Mouse (Mus musculus): ENCODE results near the gene Crybb2. TPM values are rescaled to one million over a fixed set of nuclear protein-coding genes. Genes with fewer than 3 reads are reported as not detected.

Gene Crybb2
- polyA plus RNA-seq, 1 experiment from 2014 or later: not detected

- Histone ChIP-seq H3K27ac (ENCODE audit: low read depth, low read length) (no peak overlapping the region), H3K4me2 (ENCODE audit: low read depth) (no peak overlapping the region), H3K9me3 (ENCODE audit: control insufficient read depth, low read length) (no peaks in the 10 kb centered on the region), H3K4me3 (ENCODE audit: low read depth, low read length) (no peak overlapping the region), H3K9ac (ENCODE audit: low read length) (no peak overlapping the region), H3K36me3 (ENCODE audit: control insufficient read depth, insufficient read depth, low read length) (no peaks in the 10 kb centered on the region), H3K27me3 (ENCODE audit: control insufficient read depth, insufficient read depth, low read length) (no peaks in the 10 kb centered on the region), H3K4me1 (ENCODE audit: control insufficient read depth, insufficient read depth, low read length) (no peaks in the 10 kb centered on the region)
- DNase-seq (ENCODE audit: low spot score) (no peak), ATAC-seq (ENCODE audit: insufficient read depth, low FRiP score, low TSS enrichment) (no peak)
- whole genome bisulfite sequencing: 87% methylated on average over 12 of the region's 12 CpGs
These were observed 16.5 kb upstream of the Crybb2 start for GRCm38 (mm10) chr5:113086439-113086838.

- Histone ChIP-seq H3K27me3 (ENCODE audit: control insufficient read depth, insufficient read depth, low read length) (no peaks in the 10 kb centered on the region), H3K9me3 (ENCODE audit: control insufficient read depth, low read length) (no peaks in the 10 kb centered on the region), H3K4me1 (ENCODE audit: control insufficient read depth, insufficient read depth, low read length) (no peaks in the 10 kb centered on the region), H3K27ac (ENCODE audit: low read depth, low read length) (no peak overlapping the region), H3K36me3 (ENCODE audit: control insufficient read depth, insufficient read depth, low read length) (no peaks in the 10 kb centered on the region), H3K4me2 (ENCODE audit: low read depth) (no peak overlapping the region), H3K9ac (ENCODE audit: low read length) (no peak overlapping the region), H3K4me3 (ENCODE audit: low read depth, low read length) (no peak overlapping the region)
- 68% methylated on average over 2 of the region's 2 CpGs for WGBS
- DNase-seq (ENCODE audit: low spot score) (no peak), ATAC-seq (ENCODE audit: insufficient read depth, low FRiP score, low TSS enrichment) (no peak)
These were observed 16.0 kb upstream of the Crybb2 start for GRCm38 (mm10) chr5:113085931-113086330.

DNA sequence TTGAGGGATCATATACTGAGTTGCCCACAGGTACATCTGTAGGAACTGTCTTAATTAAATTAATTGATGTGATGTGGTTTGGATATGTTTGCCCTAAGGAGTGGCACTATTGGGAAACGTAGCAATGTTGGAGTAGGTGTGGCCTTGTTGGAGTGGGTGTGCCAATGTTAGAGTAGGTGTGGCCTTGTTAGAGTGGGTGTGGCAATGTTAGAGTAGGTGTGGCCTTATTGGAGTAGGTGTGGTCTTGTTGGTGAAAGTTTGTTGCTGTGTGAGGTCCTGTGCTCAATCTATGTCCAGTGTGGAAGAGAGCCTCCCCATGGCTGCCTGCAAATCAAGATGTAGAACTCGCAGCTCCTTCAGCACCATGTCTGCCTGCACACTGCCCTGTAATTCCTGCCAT lies 14.4 kb upstream of the Crybb2 start:
- Histone ChIP-seq H3K9ac (ENCODE audit: low read length) (no peak overlapping the region), H3K36me3 (ENCODE audit: control insufficient read depth, insufficient read depth, low read length) (no peaks in the 10 kb centered on the region), H3K4me1 (ENCODE audit: control insufficient read depth, insufficient read depth, low read length) (no peaks in the 10 kb centered on the region), H3K27me3 (ENCODE audit: control insufficient read depth, insufficient read depth, low read length) (no peaks in the 10 kb centered on the region), H3K4me3 (ENCODE audit: low read depth, low read length) (no peak overlapping the region), H3K27ac (ENCODE audit: low read depth, low read length) (no peak overlapping the region), H3K9me3 (ENCODE audit: control insufficient read depth, low read length) (no peaks in the 10 kb centered on the region), H3K4me2 (ENCODE audit: low read depth) (no peak overlapping the region)
- no peak for ATAC-seq (ENCODE audit: insufficient read depth, low FRiP score, low TSS enrichment)
- WGBS: 89% methylated on average over 2 of the region's 2 CpGs
- no peak for DNase-seq (ENCODE audit: low spot score)

GRCm38 (mm10) chr5:113082356-113083168 lies 12.6 kb upstream of the Crybb2 start:
- WGBS: 73% methylated on average over 19 of the region's 19 CpGs
- no peaks in the 10 kb centered on the region for H3K9me3 ChIP-seq (ENCODE audit: control insufficient read depth, low read length)
- no peaks in the 10 kb centered on the region for H3K27me3 ChIP-seq (ENCODE audit: control insufficient read depth, insufficient read depth, low read length)
- no peak overlapping the region for H3K4me2 ChIP-seq (ENCODE audit: low read depth)
- ATAC-seq (ENCODE audit: insufficient read depth, low FRiP score, low TSS enrichment) (no peak), DNase-seq (ENCODE audit: low spot score) (no peak)
- H3K27ac ChIP-seq (ENCODE audit: low read depth, low read length): no peak overlapping the region
- no peaks in the 10 kb centered on the region for H3K36me3 ChIP-seq (ENCODE audit: control insufficient read depth, insufficient read depth, low read length)
- no peak overlapping the region for H3K9ac ChIP-seq (ENCODE audit: low read length)
- no peaks in the 10 kb centered on the region for H3K4me1 ChIP-seq (ENCODE audit: control insufficient read depth, insufficient read depth, low read length)
- no peak overlapping the region for H3K4me3 ChIP-seq (ENCODE audit: low read depth, low read length)

GRCm38 (mm10) chr5:113081439-113081838 lies 11.5 kb upstream of the Crybb2 start, which contains the start of gene Crybb3:
Crybb3 (minus strand) TSS chr5:113081584.
- H3K36me3 ChIP-seq (ENCODE audit: control insufficient read depth, insufficient read depth, low read length): no peaks in the 10 kb centered on the region
- 83% methylated on average over 8 of the region's 8 CpGs for WGBS
- H3K27me3 ChIP-seq (ENCODE audit: control insufficient read depth, insufficient read depth, low read length): no peaks in the 10 kb centered on the region
- H3K9ac ChIP-seq (ENCODE audit: low read length): no peak within 1 kb of the TSS
- H3K27ac ChIP-seq (ENCODE audit: low read depth, low read length): no peak within 1 kb of the TSS
- no peak for ATAC-seq (ENCODE audit: insufficient read depth, low FRiP score, low TSS enrichment)
- no peaks in the 10 kb centered on the region for H3K4me1 ChIP-seq (ENCODE audit: control insufficient read depth, insufficient read depth, low read length)
- H3K9me3 ChIP-seq (ENCODE audit: control insufficient read depth, low read length): no peaks in the 10 kb centered on the region
- no peak within 1 kb of the TSS for H3K4me3 ChIP-seq (ENCODE audit: low read depth, low read length)
- DNase-seq (ENCODE audit: low spot score): no peak
- H3K4me2 ChIP-seq (ENCODE audit: low read depth): no peak within 1 kb of the TSS

DNA sequence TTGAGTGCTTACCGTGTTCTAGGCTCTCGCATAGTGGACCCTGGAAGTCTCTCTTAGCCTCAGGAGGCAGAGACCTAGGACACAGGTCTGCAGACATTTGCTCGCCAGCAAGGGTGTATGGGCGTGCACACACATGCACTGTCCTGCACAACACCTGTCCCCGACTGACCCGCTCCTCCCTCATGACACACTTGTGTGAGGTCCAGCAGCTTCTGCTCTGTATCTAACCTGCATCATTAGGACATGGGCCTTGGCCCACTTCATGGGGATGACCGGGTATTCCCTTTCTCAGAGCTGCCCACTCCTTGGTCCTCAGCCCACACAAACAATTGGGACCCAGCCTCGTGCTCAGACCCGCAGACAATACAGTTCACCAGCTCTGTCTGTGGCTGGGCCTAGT lies 11.1 kb upstream of the Crybb2 start:
- ATAC-seq (ENCODE audit: insufficient read depth, low FRiP score, low TSS enrichment): no peak
- H3K27ac ChIP-seq (ENCODE audit: low read depth, low read length): no peak overlapping the region
- H3K4me3 ChIP-seq (ENCODE audit: low read depth, low read length): no peak overlapping the region
- WGBS: 94% methylated on average over 9 of the region's 9 CpGs
- no peaks in the 10 kb centered on the region for H3K27me3 ChIP-seq (ENCODE audit: control insufficient read depth, insufficient read depth, low read length)
- no peak for DNase-seq (ENCODE audit: low spot score)
- no peak overlapping the region for H3K9ac ChIP-seq (ENCODE audit: low read length)
- no peak overlapping the region for H3K4me2 ChIP-seq (ENCODE audit: low read depth)
- no peaks in the 10 kb centered on the region for H3K9me3 ChIP-seq (ENCODE audit: control insufficient read depth, low read length)
- H3K4me1 ChIP-seq (ENCODE audit: control insufficient read depth, insufficient read depth, low read length): no peaks in the 10 kb centered on the region
- H3K36me3 ChIP-seq (ENCODE audit: control insufficient read depth, insufficient read depth, low read length): no peaks in the 10 kb centered on the region

- WGBS: 22% methylated on average over 21 of the region's 21 CpGs
- Histone ChIP-seq H3K9ac (ENCODE audit: low read length) (no peak overlapping the region), H3K36me3 (ENCODE audit: control insufficient read depth, insufficient read depth, low read length) (no peaks in the 10 kb centered on the region), H3K4me3 (ENCODE audit: low read depth, low read length) (no peak overlapping the region), H3K27ac (ENCODE audit: low read depth, low read length) (no peak overlapping the region), H3K27me3 (ENCODE audit: control insufficient read depth, insufficient read depth, low read length) (no peaks in the 10 kb centered on the region), H3K4me1 (ENCODE audit: control insufficient read depth, insufficient read depth, low read length) (no peaks in the 10 kb centered on the region), H3K9me3 (ENCODE audit: control insufficient read depth, low read length) (no peaks in the 10 kb centered on the region), H3K4me2 (ENCODE audit: low read depth) (0 out of 2 replicates have a peak overlapping the region, but pooled peaks have one; percentile 10)
- ATAC-seq (ENCODE audit: insufficient read depth, low FRiP score, low TSS enrichment) (no peak), DNase-seq (ENCODE audit: low spot score) (peak; percentile 54)
These were observed 9.9 kb upstream of the Crybb2 start for GRCm38 (mm10) chr5:113079783-113080182.

- no peak overlapping the region for H3K9ac ChIP-seq (ENCODE audit: low read length)
- no peaks in the 10 kb centered on the region for H3K36me3 ChIP-seq (ENCODE audit: control insufficient read depth, insufficient read depth, low read length)
- no peaks in the 10 kb centered on the region for H3K27me3 ChIP-seq (ENCODE audit: control insufficient read depth, insufficient read depth, low read length)
- no peak overlapping the region for H3K27ac ChIP-seq (ENCODE audit: low read depth, low read length)
- no peak for ATAC-seq (ENCODE audit: insufficient read depth, low FRiP score, low TSS enrichment)
- DNase-seq (ENCODE audit: low spot score): no peak
- H3K4me2 ChIP-seq (ENCODE audit: low read depth): no peak overlapping the region
- no peaks in the 10 kb centered on the region for H3K4me1 ChIP-seq (ENCODE audit: control insufficient read depth, insufficient read depth, low read length)
- 67% methylated on average over 5 of the region's 5 CpGs for WGBS
- H3K9me3 ChIP-seq (ENCODE audit: control insufficient read depth, low read length): no peaks in the 10 kb centered on the region
- H3K4me3 ChIP-seq (ENCODE audit: low read depth, low read length): no peak overlapping the region
These were observed 8.8 kb upstream of the Crybb2 start for GRCm38 (mm10) chr5:113078686-113079085.

DNA sequence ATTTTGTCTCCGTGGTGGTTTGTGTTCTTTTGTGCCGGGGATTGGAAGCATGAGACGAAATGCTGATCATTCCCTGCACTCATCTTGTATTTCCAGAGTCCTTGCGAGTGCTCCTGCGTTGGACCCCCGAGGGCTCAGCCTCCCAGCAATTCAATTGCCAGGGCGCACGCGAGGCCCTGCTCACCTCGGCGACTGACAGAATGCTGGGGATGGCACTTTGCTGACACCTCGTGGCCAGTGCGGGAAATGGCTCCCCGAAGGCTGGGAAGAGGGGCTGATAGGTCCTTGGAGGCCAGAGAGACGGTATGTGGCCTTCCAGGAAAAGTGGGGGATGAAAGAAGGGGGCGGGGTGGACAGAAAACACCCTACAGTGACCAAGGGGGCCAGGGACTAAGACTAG lies 15.6 kb downstream of the Crybb2 start:
- no peak for ATAC-seq (ENCODE audit: insufficient read depth, low FRiP score, low TSS enrichment)
- H3K4me1 ChIP-seq (ENCODE audit: control insufficient read depth, insufficient read depth, low read length): no peaks in the 10 kb centered on the region
- DNase-seq (ENCODE audit: low spot score): peak; percentile 88

More for the DNA sequence above, 15.6 kb downstream of the Crybb2 start:
- Histone ChIP-seq H3K4me2 (ENCODE audit: low read depth) (no peak overlapping the region), H3K27ac (ENCODE audit: low read depth, low read length) (no peak overlapping the region), H3K4me3 (ENCODE audit: low read depth, low read length) (no peak overlapping the region), H3K36me3 (ENCODE audit: control insufficient read depth, insufficient read depth, low read length) (no peaks in the 10 kb centered on the region), H3K9ac (ENCODE audit: low read length) (no peak overlapping the region), H3K27me3 (ENCODE audit: control insufficient read depth, insufficient read depth, low read length) (no peaks in the 10 kb centered on the region), H3K9me3 (ENCODE audit: control insufficient read depth, low read length) (no peaks in the 10 kb centered on the region)
- WGBS: 6% methylated on average over 16 of the region's 16 CpGs
